Mouse (Mus musculus) heart, adult 2 months (tissue): ENCODE results near the gene Col8a1. TPM values are rescaled to one million over a fixed set of nuclear protein-coding genes. Genes with fewer than 3 reads are reported as not detected.

Source experiments
- DNase-seq, 2 experiments: peaks; one replicate each; pipeline ENCODE4 v3.0.0; 2021
- H3K27ac ChIP-seq: fragments of 200-600 bp; 2 replicates; pipeline ENCODE4 v1.8.1; 2022
- H3K27me3 ChIP-seq: fragments of 200-500 bp; 2 replicates; pipeline ENCODE4 v1.6.1; 2012; ENCODE audit warnings: mild to moderate bottlenecking, low read length, inconsistent platforms, mixed read lengths; ENCODE audit not compliant: control insufficient read depth, insufficient read depth
- H3K36me3 ChIP-seq: fragments of 200-500 bp; 2 replicates; pipeline ENCODE4 v1.6.1; 2012; ENCODE audit warnings: low read length, inconsistent platforms; ENCODE audit not compliant: control insufficient read depth, insufficient read depth
- H3K4me1 ChIP-seq: fragments of 200-500 bp; 2 replicates; pipeline ENCODE4 v1.6.1; 2011; ENCODE audit warnings: low read length; ENCODE audit not compliant: control insufficient read depth, insufficient read depth
- H3K4me3 ChIP-seq: fragments of 200-600 bp; 2 replicates; pipeline ENCODE4 v1.8.1; 2022
- H3K79me2 ChIP-seq: fragments of 200-500 bp; replicated peaks from 2 replicates; pipeline ENCODE4 v1.6.1; 2012; ENCODE audit warnings: mild to moderate bottlenecking, inconsistent platforms, low read length, moderate library complexity, mixed read lengths; ENCODE audit not compliant: control insufficient read depth, insufficient read depth
- H3K9ac ChIP-seq: fragments of 200-500 bp; 2 replicates; pipeline ENCODE4 v1.6.1; 2012; ENCODE audit warnings: low read depth, mild to moderate bottlenecking, control low read depth, inconsistent platforms, low read length, mixed read lengths
- CTCF ChIP-seq: fragments of 200-600 bp; IDR thresholded peaks from 2 replicates; pipeline ENCODE4 v1.8.1; 2022; ENCODE audit warnings: antibody characterized with exemption, mild to moderate bottlenecking, moderate library complexity
- EP300 ChIP-seq: fragments of 200-500 bp; IDR thresholded peaks from 2 replicates; pipeline ENCODE4 v1.6.1; 2011; ENCODE audit warnings: low read depth, low read length, control low read depth; ENCODE audit not compliant: insufficient read depth
- POLR2A ChIP-seq: fragments of 200-500 bp; IDR thresholded peaks from 2 replicates; pipeline ENCODE4 v1.6.1; 2011; ENCODE audit warnings: mild to moderate bottlenecking, low read depth, low read length, control low read depth; ENCODE audit not compliant: insufficient read depth
- WGBS: fragments of 180-500 bp; shearing (Covaris S2); methylation state at CpG from one replicate; pipeline ENCODE4 v1.1.7; 2018; 5-methylcytosine and 5-hydroxymethylcytosine counted together
- intact Hi-C: fragments of 180-260 bp; cut with DNase I; formaldehyde crosslinking; loops from one replicate; pipeline ENCODE4 v1.15.1; 2025
- polyA plus RNA-seq: library from polyadenylated mRNA; depleted of rRNA; stranded (reverse); fragments of >200 nt; gene quantifications from 2 replicates; pipeline ENCODE4 v1.2.3, GENCODE M21; 2012
- total RNA-seq, 2 experiments: library from RNA; stranded (reverse); gene quantifications; 2 replicates each; pipeline ENCODE4 v1.2.3; 2021

Col8a1 gene
- total and polyA plus RNA-seq, 3 experiments, result 5.1 to 5.6 (median 5.3) TPM

DNA sequence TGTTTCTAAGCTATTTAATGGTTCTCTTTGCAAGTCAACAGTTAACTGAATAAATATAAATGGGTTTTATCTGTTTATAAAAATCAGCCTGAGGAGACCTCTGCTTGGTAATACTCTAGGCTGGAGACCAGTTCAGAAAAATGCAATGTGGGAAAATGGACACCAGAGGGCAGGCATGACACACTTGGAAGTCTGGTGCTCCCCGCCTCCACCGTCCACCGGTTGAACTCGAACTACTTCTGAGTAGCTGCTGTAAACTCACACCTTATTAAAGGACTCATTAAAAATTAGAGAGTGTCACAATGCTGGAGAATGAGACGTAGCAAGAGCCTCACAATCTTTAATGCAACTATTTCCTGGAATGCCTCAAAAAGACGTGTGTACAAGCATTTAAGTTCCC, 120.3 kb downstream of the Col8a1 start:
- Histone ChIP-seq H3K27ac (no peak overlapping the region), H3K27me3 (no peaks in the 10 kb centered on the region), H3K4me1 (no peaks in the 10 kb centered on the region; the same call in 1 of the 2 replicates), H3K4me3 (no peak overlapping the region), H3K79me2 (no peaks in the 10 kb centered on the region), H3K9ac (no peak overlapping the region), H3K36me3 (no peaks in the 10 kb centered on the region)
- TF ChIP-seq CTCF (peak; percentile 98), EP300 (no peak), POLR2A (no peak)
- WGBS, result 8% methylated on average over 6 of the region's 6 CpGs
- peak; percentile 58 to 66 for DNase-seq
- intact Hi-C loops, result loop anchor here (1.0 to 10.0 kb wide), 3 partner anchors 113 to 821 kb away; no protein-coding TSS in a partner anchor

DNA sequence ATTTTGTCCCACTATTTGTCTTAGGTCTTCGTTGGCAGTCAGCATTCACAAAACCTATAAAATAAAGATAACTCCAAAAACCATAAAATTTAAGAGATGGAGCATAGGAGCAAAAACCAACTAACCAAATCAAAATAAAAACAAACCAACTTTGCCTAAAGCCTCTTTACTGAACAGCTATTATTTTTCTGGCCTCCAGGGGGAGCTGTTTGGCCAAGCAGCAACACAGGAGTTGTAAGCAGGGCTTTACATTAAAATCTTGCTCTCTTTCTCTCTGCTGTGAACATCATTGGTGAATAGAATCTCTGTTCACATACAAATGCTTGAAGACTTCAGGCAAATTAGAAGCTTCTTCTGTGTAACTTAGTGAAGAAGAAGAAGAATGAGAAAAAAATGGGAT, 142.8 kb downstream of the Col8a1 start:
- H3K27ac ChIP-seq, result no peak overlapping the region
- H3K36me3 ChIP-seq, result no peaks in the 10 kb centered on the region
- no peak overlapping the region for H3K9ac ChIP-seq
- no peaks in the 10 kb centered on the region for H3K79me2 ChIP-seq
- intact Hi-C loops, result loop anchor here (5.0 kb wide), 1 partner anchor 671 kb away; no protein-coding TSS in a partner anchor
- DNase-seq, result no peak
- H3K27me3 ChIP-seq, result no peaks in the 10 kb centered on the region
- 0% methylated on average over 1 of the region's 1 CpGs for WGBS
- H3K4me1 ChIP-seq, result no peaks in the 10 kb centered on the region
- TF ChIP-seq CTCF (peak; percentile 90), EP300 (no peak)
- no peak overlapping the region for H3K4me3 ChIP-seq

DNA sequence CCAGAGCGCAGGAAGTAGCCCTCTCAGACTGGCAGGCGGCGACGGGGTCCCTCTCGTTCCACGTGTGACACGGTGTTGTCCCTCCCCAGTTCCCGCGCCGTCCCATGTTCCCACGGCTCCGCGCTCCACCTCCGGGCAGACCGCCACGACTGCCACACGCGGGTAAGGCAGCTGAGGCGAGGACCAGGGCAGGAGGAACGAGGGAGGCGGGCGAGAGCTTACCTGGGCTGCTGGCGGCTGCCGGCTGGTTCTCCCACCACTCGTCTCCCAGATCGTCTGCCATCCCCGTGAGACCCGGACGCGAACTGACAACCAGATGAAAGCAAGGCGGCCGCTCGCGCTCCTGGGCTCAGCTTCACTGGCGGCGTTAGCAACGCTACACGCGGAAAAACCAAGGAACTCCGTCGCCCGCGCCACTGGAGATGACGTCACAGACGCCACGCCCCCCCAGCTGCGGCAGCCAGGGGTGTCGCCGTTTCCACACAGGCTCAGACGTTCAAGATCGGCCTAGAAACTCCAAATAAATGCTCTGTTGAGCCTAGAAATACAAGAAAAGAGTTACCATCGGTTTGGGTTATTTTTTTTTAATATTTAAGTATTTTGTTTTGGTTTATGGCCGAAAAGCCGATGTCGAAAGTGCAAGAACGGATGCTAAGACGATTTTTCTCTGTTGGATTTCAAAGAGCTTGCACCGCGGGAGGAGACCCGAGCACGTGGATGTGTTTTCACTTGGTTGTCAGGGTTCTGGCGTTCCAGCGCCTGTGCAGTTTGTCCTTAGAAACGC, 147.9 kb downstream of the Col8a1 start, which contains the start of gene Cmss1:
Gene Cmss1, minus strand, starts transcription at position 421 of the 784 bp plus-strand sequence.
- intact Hi-C loops, result loop anchor here (10.0 kb wide), 2 partner anchors 482 to 798 kb away; partner anchors contain the start of genes Dcbld2 and Tomm70a
- Histone ChIP-seq H3K27me3 (no peaks in the 10 kb centered on the region), H3K4me1 (no peaks in the 10 kb centered on the region), H3K79me2 (0 out of 2 replicates have a peak, but pooled peaks cover 1% of the 10 kb centered on the region), H3K27ac (peak within 1 kb of the TSS; percentile 87), H3K36me3 (no peaks in the 10 kb centered on the region), H3K9ac (peak within 1 kb of the TSS; percentile 93), H3K4me3 (peak within 1 kb of the TSS; percentile 75)
- TF ChIP-seq CTCF, result no peak
- peak; percentile 37; the same call in 1 of the 2 replicates for TF ChIP-seq POLR2A
- 0 out of 2 replicates have a peak, but pooled peaks have one; percentile 31 for TF ChIP-seq EP300
- under 1% methylated on average over 64 of the region's 64 CpGs for WGBS
- DNase-seq, result peak; percentile 85 to 89

DNA sequence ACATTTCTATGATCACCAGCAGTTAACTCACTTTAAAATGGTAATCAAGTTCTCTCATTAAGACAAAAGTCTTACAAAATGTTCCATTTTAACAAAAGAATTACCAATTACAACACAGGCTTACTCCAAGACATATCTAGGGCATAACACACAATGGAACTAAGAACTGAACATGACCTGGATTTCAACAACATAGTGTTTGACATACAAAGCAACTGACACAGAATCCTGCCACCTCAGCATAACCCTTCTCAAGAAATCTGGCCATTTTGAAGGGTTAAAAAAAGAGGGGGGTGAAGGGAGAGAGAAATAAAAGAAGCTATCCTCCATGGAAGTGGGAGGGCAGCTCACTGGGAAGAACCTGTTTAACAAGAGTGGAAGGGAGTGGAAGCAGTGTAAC, 153.5 kb downstream of the Col8a1 start:
- Histone ChIP-seq H3K4me3 (no peak overlapping the region), H3K27me3 (no peaks in the 10 kb centered on the region), H3K4me1 (no peaks in the 10 kb centered on the region), H3K27ac (no peak overlapping the region), H3K79me2 (no peaks in the 10 kb centered on the region), H3K9ac (no peak overlapping the region), H3K36me3 (no peaks in the 10 kb centered on the region)
- intact Hi-C loops, result loop anchor here (10.0 kb wide), 2 partner anchors 476 to 804 kb away; partner anchors contain the start of genes Dcbld2 and Tomm70a
- no peak for DNase-seq
- TF ChIP-seq CTCF (no peak), POLR2A (no peak), EP300 (no peak)

DNA sequence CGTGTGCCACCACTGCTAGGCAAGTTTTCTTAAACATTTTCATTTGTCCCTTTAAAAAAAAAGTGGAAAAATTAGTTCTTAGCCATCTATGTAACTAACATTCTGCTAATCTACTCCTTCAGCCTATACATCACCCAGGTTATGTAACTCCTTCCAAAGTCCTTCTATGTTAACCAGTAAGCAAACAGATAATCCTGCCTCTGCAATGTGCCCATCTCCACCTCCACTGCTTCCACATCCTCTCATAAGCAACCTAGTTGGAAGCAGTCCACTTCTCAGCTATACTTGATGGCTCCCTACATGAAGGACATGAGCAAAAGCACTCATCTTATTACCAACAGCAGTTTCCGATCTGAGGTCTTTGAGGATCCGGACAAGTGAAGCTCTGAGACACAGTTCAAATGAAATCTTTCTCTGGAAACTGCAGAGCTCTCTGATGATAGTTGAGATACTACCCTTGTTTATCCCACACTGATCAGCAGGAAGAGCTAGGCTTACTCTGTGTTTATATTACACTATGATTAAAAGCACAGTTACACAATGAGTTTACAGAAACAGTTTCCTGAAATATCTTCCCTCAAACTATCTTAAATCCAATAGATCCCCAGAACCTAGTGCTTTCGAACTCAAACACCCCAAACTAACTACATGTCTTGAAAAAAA, 157.1 kb downstream of the Col8a1 start:
- intact Hi-C loops, result no loop called here
- no peak overlapping the region for H3K9ac ChIP-seq
- no peaks in the 10 kb centered on the region for H3K27me3 ChIP-seq
- DNase-seq, result no peak
- H3K36me3 ChIP-seq, result no peaks in the 10 kb centered on the region
- no peaks in the 10 kb centered on the region for H3K4me1 ChIP-seq
- no peak overlapping the region for H3K27ac ChIP-seq
- WGBS, result 90% methylated on average over 4 of the region's 4 CpGs
- H3K4me3 ChIP-seq, result no peak overlapping the region
- no peaks in the 10 kb centered on the region for H3K79me2 ChIP-seq
- no peak for TF ChIP-seq EP300
- TF ChIP-seq POLR2A, result no peak
- TF ChIP-seq CTCF, result no peak
